Mouse (Mus musculus): ENCODE results near the gene Gm49337.

Gm49337 gene

DNA sequence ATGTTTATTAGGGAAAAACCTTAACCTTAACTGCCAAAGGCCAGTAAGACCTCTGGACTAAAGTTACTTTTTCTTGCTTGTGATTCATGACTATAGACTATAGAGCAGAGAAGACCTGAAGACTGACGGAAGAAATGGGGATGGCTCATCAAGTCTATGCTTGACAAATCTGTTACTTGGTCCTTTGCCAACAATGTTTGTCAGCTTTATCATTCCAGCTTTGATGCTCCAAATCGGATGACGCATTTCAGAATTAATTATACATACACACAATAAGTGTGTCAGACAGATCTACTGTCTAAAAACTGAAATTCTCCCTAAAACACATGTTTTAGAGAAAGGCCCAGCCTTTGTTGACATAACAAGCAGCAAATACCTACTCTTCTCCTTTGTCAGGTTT is 156.1 kb downstream of the Gm49337 start:
- DNase-seq (ENCODE audit: low read depth, low spot score) = no peak

DNA sequence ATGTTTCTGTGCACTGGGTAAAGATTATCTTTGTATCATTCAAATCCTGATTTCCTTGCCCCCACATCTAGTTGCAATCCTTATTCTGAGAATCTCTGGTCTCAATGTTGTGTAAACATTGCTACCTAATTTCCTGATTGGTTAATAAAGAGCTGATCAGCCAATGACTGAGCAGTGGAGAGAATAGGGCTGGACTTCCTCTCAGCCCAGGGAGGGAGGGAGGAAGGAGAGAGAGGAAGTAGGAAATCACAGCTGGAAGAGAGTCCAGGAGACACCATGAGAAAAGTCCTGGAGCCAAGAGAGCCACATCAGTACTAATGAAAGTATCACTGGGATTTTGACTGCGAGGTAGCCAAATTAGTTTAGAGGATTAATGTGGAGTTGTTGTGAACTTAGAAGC is 163.1 kb downstream of the Gm49337 start:
- no peak for DNase-seq (ENCODE audit: low read depth, low spot score)

DNA sequence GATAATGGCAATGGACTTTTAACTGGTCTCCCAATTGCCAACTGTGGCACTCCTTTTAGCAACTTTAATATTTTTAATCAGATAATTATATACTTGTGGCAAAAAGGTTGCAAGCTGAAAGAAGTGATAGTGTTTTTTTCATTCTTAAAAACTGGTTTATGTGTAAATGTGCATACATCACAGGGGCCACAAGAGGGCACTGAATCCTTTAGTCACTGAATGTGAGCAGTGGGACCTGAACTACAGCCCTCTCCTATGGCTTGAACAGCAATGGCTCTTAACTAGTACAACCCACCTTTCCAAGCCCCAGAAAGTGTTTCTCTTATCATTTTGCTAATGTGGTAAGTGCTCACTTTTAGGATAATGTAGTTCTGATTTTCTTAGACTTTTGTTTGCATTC is 168.9 kb downstream of the Gm49337 start:
- DNase-seq (ENCODE audit: low read depth, low spot score) = peak; percentile 21
